Mouse (Mus musculus): ENCODE data around the gene 4933430I17Rik. TPM values are rescaled to one million over a fixed set of nuclear protein-coding genes. Genes with fewer than 3 reads are reported as not detected.

The 4933430I17Rik gene
- polyA plus RNA-seq, 1 experiment from 2014 or later, result 0.93 TPM

GRCm38 (mm10) chr4:62518416-62519121 lies 6.6 kb upstream of the 4933430I17Rik start:
- no peaks in the 10 kb centered on the region for H3K27me3 ChIP-seq
- H3K4me2 ChIP-seq, result peak overlapping the region; percentile 68
- 51% methylated on average over 13 of the region's 13 CpGs for WGBS
- no peaks in the 10 kb centered on the region for H3K9me3 ChIP-seq
- H3K4me3 ChIP-seq (replicated peaks), result peak overlapping the region; percentile 73
- peaks cover 21% of the 10 kb centered on the region for H3K36me3 ChIP-seq
- peak overlapping the region; percentile 78 for H3K9ac ChIP-seq (replicated peaks)
- H3K4me1 ChIP-seq (replicated peaks), result peaks cover 36% of the 10 kb centered on the region
- peak overlapping the region; percentile 89 for H3K27ac ChIP-seq
- ATAC-seq (ENCODE audit: insufficient number of reproducible peaks, insufficient read depth, low FRiP score, low TSS enrichment, low read depth), result peak; percentile 10; the same call in 1 of the 2 replicates

GRCm38 (mm10) chr4:62519122-62519848 lies 5.9 kb upstream of the 4933430I17Rik start:
- Histone ChIP-seq H3K4me3 (replicated peaks) (peak overlapping the region; percentile 73), H3K4me2 (peak overlapping the region; percentile 68), H3K9me3 (no peaks in the 10 kb centered on the region), H3K4me1 (replicated peaks) (peaks cover 44% of the 10 kb centered on the region), H3K9ac (replicated peaks) (peak overlapping the region; percentile 78), H3K27me3 (no peaks in the 10 kb centered on the region), H3K27ac (peak overlapping the region; percentile 89), H3K36me3 (peaks cover 18% of the 10 kb centered on the region; the same call in 1 of the 2 replicates)
- WGBS, result 1% methylated on average over 26 of the region's 26 CpGs
- peak; percentile 75 for ATAC-seq (ENCODE audit: insufficient number of reproducible peaks, insufficient read depth, low FRiP score, low TSS enrichment, low read depth)

- under 1% methylated on average over 37 of the region's 37 CpGs for WGBS
- peak; percentile 79 for ATAC-seq (ENCODE audit: insufficient number of reproducible peaks, insufficient read depth, low FRiP score, low TSS enrichment, low read depth)
- no peaks in the 10 kb centered on the region for H3K27me3 ChIP-seq
- H3K27ac ChIP-seq, result peak within 1 kb of the TSS; percentile 89
- no peaks in the 10 kb centered on the region for H3K9me3 ChIP-seq
- peak within 1 kb of the TSS; percentile 68 for H3K4me2 ChIP-seq
- peaks cover 18% of the 10 kb centered on the region; the same call in 1 of the 2 replicates for H3K36me3 ChIP-seq
- H3K4me1 ChIP-seq (replicated peaks), result peaks cover 45% of the 10 kb centered on the region
- H3K4me3 ChIP-seq (replicated peaks), result peak within 1 kb of the TSS; percentile 73
- H3K9ac ChIP-seq (replicated peaks), result peak within 1 kb of the TSS; percentile 78
Observed at GRCm38 (mm10) chr4:62519849-62520233, 5.3 kb upstream of the 4933430I17Rik start, which contains the start of gene Alad. Alad (minus strand) TSS chr4:62519918.

GRCm38 (mm10) chr4:62520892-62521400 lies 4.2 kb upstream of the 4933430I17Rik start:
- no peaks in the 10 kb centered on the region for H3K27me3 ChIP-seq
- H3K9ac ChIP-seq (replicated peaks), result no peak overlapping the region
- H3K9me3 ChIP-seq, result no peaks in the 10 kb centered on the region
- no peak overlapping the region for H3K4me3 ChIP-seq (replicated peaks)
- peaks cover 39% of the 10 kb centered on the region for H3K4me1 ChIP-seq (replicated peaks)
- no peak overlapping the region; the same call in 1 of the 2 replicates for H3K4me2 ChIP-seq
- no peak for ATAC-seq (ENCODE audit: insufficient number of reproducible peaks, insufficient read depth, low FRiP score, low TSS enrichment, low read depth)
- no peak overlapping the region for H3K27ac ChIP-seq
- 96% methylated on average over 2 of the region's 2 CpGs for WGBS
- H3K36me3 ChIP-seq, result peaks cover 18% of the 10 kb centered on the region; the same call in 1 of the 2 replicates

GRCm38 (mm10) chr4:62525489-62525811 lies 281 bp downstream of the 4933430I17Rik start:
- no peak for ATAC-seq (ENCODE audit: insufficient number of reproducible peaks, insufficient read depth, low FRiP score, low TSS enrichment, low read depth)
- H3K4me1 ChIP-seq (replicated peaks), result peaks cover 12% of the 10 kb centered on the region
- H3K9me3 ChIP-seq, result no peaks in the 10 kb centered on the region
- H3K27ac ChIP-seq, result no peak overlapping the region
- H3K4me3 ChIP-seq (replicated peaks), result peak overlapping the region; percentile 84
- H3K4me2 ChIP-seq, result peak overlapping the region; percentile 90
- peak overlapping the region; percentile 85; the same call in 1 of the 2 replicates for H3K9ac ChIP-seq (replicated peaks)
- no peaks in the 10 kb centered on the region for H3K27me3 ChIP-seq
- under 1% methylated on average over 10 of the region's 10 CpGs for WGBS
- H3K36me3 ChIP-seq, result peaks cover 18% of the 10 kb centered on the region; the same call in 1 of the 2 replicates

- no peak overlapping the region for H3K27ac ChIP-seq
- no peak overlapping the region for H3K9ac ChIP-seq (replicated peaks)
- H3K36me3 ChIP-seq, result peaks cover 18% of the 10 kb centered on the region; the same call in 1 of the 2 replicates
- no peaks in the 10 kb centered on the region for H3K9me3 ChIP-seq
- no peak overlapping the region for H3K4me3 ChIP-seq (replicated peaks)
- WGBS, result 59% methylated on average over 2 of the region's 2 CpGs
- no peaks in the 10 kb centered on the region for H3K27me3 ChIP-seq
- H3K4me2 ChIP-seq, result no peak overlapping the region
- no peak for ATAC-seq (ENCODE audit: insufficient number of reproducible peaks, insufficient read depth, low FRiP score, low TSS enrichment, low read depth)
- peaks cover 12% of the 10 kb centered on the region for H3K4me1 ChIP-seq (replicated peaks)
Observed at GRCm38 (mm10) chr4:62526256-62526655, 1.1 kb downstream of the 4933430I17Rik start.

GRCm38 (mm10) chr4:62527655-62528054 lies 2.5 kb downstream of the 4933430I17Rik start:
- H3K4me3 ChIP-seq (replicated peaks), result no peak overlapping the region
- no peaks in the 10 kb centered on the region for H3K9me3 ChIP-seq
- WGBS, result 87% methylated on average over 4 of the region's 4 CpGs
- H3K27ac ChIP-seq, result no peak overlapping the region
- no peak overlapping the region for H3K4me2 ChIP-seq
- H3K4me1 ChIP-seq (replicated peaks), result peaks cover 12% of the 10 kb centered on the region
- H3K36me3 ChIP-seq, result peaks cover 13% of the 10 kb centered on the region; the same call in 1 of the 2 replicates
- ATAC-seq (ENCODE audit: insufficient number of reproducible peaks, insufficient read depth, low FRiP score, low TSS enrichment, low read depth), result no peak
- H3K27me3 ChIP-seq, result no peaks in the 10 kb centered on the region
- H3K9ac ChIP-seq (replicated peaks), result no peak overlapping the region

GRCm38 (mm10) chr4:62533729-62534128 lies 8.6 kb downstream of the 4933430I17Rik start:
- Histone ChIP-seq H3K4me3 (replicated peaks) (no peak overlapping the region), H3K36me3 (no peaks in the 10 kb centered on the region), H3K4me1 (replicated peaks) (no peaks in the 10 kb centered on the region; the same call in 1 of the 2 replicates), H3K27ac (peak overlapping the region; percentile 64; the same call in 1 of the 2 replicates), H3K9me3 (no peaks in the 10 kb centered on the region), H3K27me3 (no peaks in the 10 kb centered on the region), H3K4me2 (no peak overlapping the region), H3K9ac (replicated peaks) (no peak overlapping the region)
- no peak for ATAC-seq (ENCODE audit: insufficient number of reproducible peaks, insufficient read depth, low FRiP score, low TSS enrichment, low read depth)
- 65% methylated on average over 6 of the region's 6 CpGs for WGBS

- no peaks in the 10 kb centered on the region for H3K27me3 ChIP-seq
- ATAC-seq (ENCODE audit: insufficient number of reproducible peaks, insufficient read depth, low FRiP score, low TSS enrichment, low read depth), result no peak
Observed at GRCm38 (mm10) chr4:62541802-62542201, 16.6 kb downstream of the 4933430I17Rik start.

GRCm38 (mm10) chr4:62543782-62544181 lies 18.6 kb downstream of the 4933430I17Rik start:
- no peak for ATAC-seq (ENCODE audit: insufficient number of reproducible peaks, insufficient read depth, low FRiP score, low TSS enrichment, low read depth)
- WGBS, result 85% methylated on average over 6 of the region's 6 CpGs
- no peaks in the 10 kb centered on the region for H3K36me3 ChIP-seq
- H3K4me3 ChIP-seq (replicated peaks), result no peak overlapping the region
- H3K27me3 ChIP-seq, result no peaks in the 10 kb centered on the region
- no peak overlapping the region for H3K4me2 ChIP-seq
- no peak overlapping the region for H3K9ac ChIP-seq (replicated peaks)
- H3K27ac ChIP-seq, result no peak overlapping the region
- H3K9me3 ChIP-seq, result no peaks in the 10 kb centered on the region
- H3K4me1 ChIP-seq (replicated peaks), result no peaks in the 10 kb centered on the region

More at GRCm38 (mm10) chr4:62541802-62542201, 16.6 kb downstream of the 4933430I17Rik start:
- no peaks in the 10 kb centered on the region for H3K9me3 ChIP-seq
- H3K4me3 ChIP-seq (replicated peaks), result no peak overlapping the region
- no peak overlapping the region for H3K4me2 ChIP-seq
- H3K4me1 ChIP-seq (replicated peaks), result no peaks in the 10 kb centered on the region
- 67% methylated on average over 3 of the region's 3 CpGs for WGBS
- no peaks in the 10 kb centered on the region for H3K36me3 ChIP-seq
- no peak overlapping the region for H3K27ac ChIP-seq
- H3K9ac ChIP-seq (replicated peaks), result no peak overlapping the region

GRCm38 (mm10) chr4:62544801-62545200 lies 19.6 kb downstream of the 4933430I17Rik start:
- H3K4me2 ChIP-seq, result no peak overlapping the region
- H3K27ac ChIP-seq, result no peak overlapping the region
- H3K4me3 ChIP-seq (replicated peaks), result no peak overlapping the region
- H3K4me1 ChIP-seq (replicated peaks), result no peaks in the 10 kb centered on the region
- no peak overlapping the region for H3K9ac ChIP-seq (replicated peaks)
- H3K9me3 ChIP-seq, result no peaks in the 10 kb centered on the region
- no peaks in the 10 kb centered on the region for H3K27me3 ChIP-seq
- H3K36me3 ChIP-seq, result no peaks in the 10 kb centered on the region
- no peak for ATAC-seq (ENCODE audit: insufficient number of reproducible peaks, insufficient read depth, low FRiP score, low TSS enrichment, low read depth)

Measured in limb, embryonic 12.5 days (tissue).